Mouse (Mus musculus) activated CD4-positive, CD25-positive, alpha-beta regulatory T cell, adult 4 months (primary cell): ENCODE measurements around the gene Wnt6. TPM values are rescaled to one million over a fixed set of nuclear protein-coding genes. Genes with fewer than 3 reads are reported as not detected.
A peak's percentile ranks its signal among the peaks of the same experiment; 100 is the strongest.

ENCODE experiments used
- ATAC-seq: one replicate; pipeline ENCODE4 v1.8.0; 2017
- polyA plus RNA-seq, 2 experiments: library from polyadenylated mRNA; unstranded; fragments of 100-300 nt; shearing (Covaris generic); gene quantifications; one replicate each; pipeline ENCODE4 v1.2.1; 2017

Wnt6 gene
- not detected for polyA plus RNA-seq

DNA sequence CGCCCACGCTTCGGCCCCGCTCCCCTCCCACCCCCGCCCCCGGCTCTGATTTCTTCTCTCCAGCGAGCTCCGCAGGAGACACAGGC lies at the start of gene Wnt6:
TSS of gene Wnt6 (plus strand) at position 48 of the 86 bp plus-strand sequence.
- ATAC-seq, result no peak

DNA sequence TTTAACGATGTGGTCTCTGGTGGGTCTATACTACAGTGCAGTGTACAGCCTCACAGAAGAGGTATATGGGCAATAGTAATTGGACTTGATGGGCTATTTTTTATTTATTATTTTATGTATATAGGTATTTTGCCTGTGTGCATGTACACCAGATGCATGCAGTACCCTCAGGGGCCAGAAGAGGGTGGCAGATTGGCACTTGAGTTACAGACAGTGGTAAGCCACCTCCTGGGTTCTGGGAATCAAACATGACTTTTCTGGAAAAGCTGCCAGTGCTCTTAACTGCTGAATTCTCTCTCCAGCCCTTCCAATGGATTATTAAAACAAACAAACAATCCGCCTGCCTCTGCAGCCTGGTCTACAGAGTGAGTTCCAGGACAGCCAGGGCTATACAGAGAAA lies 47.9 kb upstream of the Wnt6 start:
- no peak for ATAC-seq

DNA sequence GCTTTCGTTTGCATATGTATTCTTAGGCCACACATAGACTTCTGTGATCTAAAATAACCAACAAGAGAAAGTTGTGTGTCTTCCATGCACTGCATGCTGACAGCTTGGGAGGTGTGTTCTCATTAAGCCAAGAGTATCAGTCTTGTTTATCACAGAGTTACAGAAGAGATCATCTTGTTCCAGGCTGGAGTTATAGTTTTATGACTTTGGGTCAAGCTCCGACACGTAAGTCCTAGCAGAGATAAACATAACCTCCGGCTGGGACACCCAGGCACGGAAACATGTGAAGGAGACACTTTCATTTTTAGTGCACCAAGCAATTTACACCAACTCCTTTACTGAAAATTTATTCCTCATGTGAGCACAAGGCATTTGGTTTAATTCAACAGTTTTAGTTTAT lies 45.6 kb upstream of the Wnt6 start:
- ATAC-seq, result no peak

- no peak for ATAC-seq
Observed at GRCm38 (mm10) chr1:74726674-74727073, 45.0 kb upstream of the Wnt6 start.

GRCm38 (mm10) chr1:74728446-74728845 lies 43.2 kb upstream of the Wnt6 start:
- ATAC-seq, result no peak

GRCm38 (mm10) chr1:74736977-74737376 lies 34.7 kb upstream of the Wnt6 start:
- no peak for ATAC-seq

- ATAC-seq, result no peak
Observed at GRCm38 (mm10) chr1:74737500-74737899, 34.2 kb upstream of the Wnt6 start.

DNA sequence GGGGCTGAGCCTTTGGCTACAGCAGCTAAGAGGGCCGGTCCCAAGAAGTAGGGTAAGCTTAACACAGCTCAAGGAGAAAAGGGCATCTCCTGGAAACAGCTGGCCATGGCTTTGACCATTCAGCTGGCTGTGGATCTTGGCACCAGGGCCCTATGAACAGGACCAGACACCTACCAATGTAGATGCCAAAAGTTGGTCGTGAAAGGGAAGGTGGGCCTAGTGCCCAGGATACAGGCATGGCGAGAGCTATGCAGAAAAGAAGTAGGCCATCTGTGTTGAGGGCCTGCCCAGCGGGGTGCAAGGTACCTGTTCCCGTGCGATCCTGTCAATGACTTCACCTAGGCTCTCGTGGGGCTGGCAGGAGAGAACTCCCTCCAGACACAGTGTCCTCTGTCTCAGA lies 30.8 kb upstream of the Wnt6 start:
- ATAC-seq, result no peak

- ATAC-seq, result no peak
Observed at GRCm38 (mm10) chr1:74747335-74747734, 24.4 kb upstream of the Wnt6 start.

- ATAC-seq, result no peak
Observed at GRCm38 (mm10) chr1:74748643-74749271, 22.9 kb upstream of the Wnt6 start, which contains the start of gene Prkag3. TSS of gene Prkag3 (minus strand) at chr1:74749221.

DNA sequence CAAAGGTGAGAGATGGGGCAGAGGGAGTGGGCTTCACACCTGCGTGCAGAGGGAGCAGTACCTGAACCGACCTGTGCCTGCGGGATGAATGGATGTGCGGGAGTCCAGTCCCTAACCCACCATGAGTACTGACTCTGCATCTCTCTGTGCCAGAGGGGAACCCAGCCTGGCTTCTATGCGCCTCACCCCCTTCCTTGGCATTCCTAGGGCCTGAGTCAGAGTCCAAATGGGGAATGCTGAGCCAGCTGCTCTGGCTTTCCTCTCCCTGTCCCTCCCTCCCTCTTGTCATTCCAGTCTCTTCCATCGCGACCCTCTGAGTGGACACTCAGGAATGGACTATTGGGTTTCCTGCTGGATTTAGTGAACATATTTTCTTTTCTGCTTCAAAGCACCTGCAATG lies 22.4 kb upstream of the Wnt6 start:
- ATAC-seq, result no peak

- ATAC-seq, result no peak
Observed at GRCm38 (mm10) chr1:74750683-74751082, 21.0 kb upstream of the Wnt6 start.

- ATAC-seq, result no peak
Observed at GRCm38 (mm10) chr1:74752150-74752549, 19.5 kb upstream of the Wnt6 start.

GRCm38 (mm10) chr1:74752833-74753232 lies 18.9 kb upstream of the Wnt6 start:
- no peak for ATAC-seq

- ATAC-seq, result no peak
Observed at GRCm38 (mm10) chr1:74753266-74753974, 18.3 kb upstream of the Wnt6 start.

GRCm38 (mm10) chr1:74754175-74754785 lies 17.4 kb upstream of the Wnt6 start:
- ATAC-seq, result no peak

- no peak for ATAC-seq
Observed at GRCm38 (mm10) chr1:74759773-74760172, 11.9 kb upstream of the Wnt6 start.

DNA sequence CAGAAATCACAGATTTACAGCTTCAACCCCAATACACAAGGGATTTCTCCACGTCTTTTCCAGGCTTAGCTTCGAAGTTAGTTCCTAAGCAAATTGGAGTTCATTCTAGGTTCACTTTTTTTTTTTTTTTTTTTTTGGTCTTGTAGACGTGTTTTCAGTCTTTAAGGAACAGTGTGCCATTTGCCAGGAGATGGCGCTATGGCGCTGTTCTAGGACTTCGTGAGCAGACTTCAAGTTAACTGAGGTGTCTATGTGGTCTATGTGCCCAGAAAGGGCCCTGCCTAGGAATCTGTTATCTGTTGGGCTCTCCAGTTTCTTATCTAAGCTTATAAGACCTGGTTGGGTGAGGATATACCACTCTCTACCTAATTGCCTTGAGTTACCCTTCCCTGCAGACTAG lies 8.6 kb upstream of the Wnt6 start:
- ATAC-seq, result no peak

DNA sequence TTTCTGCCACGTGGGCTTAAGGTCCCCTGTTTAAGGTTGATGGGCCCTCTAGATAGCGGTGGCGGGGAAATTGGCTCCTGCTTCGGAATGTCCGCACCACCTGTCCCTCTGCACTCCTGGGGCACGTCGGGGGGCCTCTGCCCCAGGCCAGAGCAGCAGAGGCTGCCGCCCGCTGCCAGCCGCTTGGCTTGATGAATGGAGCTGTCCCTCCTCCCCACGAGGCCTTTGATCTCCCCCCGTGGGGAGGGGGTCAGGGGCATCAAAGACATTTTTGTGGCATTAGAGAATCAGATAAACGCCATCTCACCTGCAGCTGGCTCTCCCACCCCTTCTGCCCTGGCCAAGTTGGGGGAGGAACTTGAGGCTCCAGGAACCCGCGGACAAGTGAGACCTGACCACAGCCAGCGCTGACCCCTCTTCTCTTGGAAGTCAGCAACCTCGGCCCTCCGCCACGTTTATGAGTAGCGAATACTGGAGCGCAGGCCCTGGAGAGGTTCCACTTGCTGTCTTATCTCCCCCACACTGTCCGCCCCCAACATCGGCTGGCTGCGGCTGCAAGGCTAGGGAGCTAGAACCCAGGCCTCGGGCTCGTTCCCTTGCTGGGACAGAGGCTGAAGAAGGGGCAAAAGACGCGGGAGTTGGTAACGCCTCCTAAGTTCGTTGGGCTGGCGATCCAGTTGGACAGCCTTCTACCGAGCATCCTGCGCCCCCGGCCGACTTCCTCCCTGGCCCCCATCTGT lies 795 bp upstream of the Wnt6 start:
- ATAC-seq, result no peak

DNA sequence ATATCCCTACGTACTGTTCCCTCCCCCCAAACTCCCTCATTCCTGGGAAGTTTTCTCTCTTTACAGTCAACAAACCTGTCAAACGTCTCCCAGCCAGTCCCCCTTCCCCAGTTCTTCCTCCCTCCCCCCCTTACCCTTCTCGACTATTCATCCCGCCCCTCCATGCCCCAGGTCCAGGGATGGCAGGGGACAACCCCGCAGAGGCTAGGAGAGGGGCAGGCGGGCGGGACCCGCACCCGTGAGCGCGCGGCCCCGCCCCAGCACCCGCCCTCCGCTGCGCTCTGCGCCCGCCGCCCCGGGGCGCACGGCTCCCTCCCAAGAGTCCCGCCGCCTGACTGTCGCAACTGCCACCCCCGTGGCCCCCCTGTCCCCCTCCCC lies 236 bp upstream of the Wnt6 start:
- no peak for ATAC-seq

GRCm38 (mm10) chr1:74771931-74772620 lies 384 bp downstream of the Wnt6 start:
- ATAC-seq, result no peak

- ATAC-seq, result peak; percentile 68
Observed at GRCm38 (mm10) chr1:74773136-74773535, 1.4 kb downstream of the Wnt6 start.

DNA sequence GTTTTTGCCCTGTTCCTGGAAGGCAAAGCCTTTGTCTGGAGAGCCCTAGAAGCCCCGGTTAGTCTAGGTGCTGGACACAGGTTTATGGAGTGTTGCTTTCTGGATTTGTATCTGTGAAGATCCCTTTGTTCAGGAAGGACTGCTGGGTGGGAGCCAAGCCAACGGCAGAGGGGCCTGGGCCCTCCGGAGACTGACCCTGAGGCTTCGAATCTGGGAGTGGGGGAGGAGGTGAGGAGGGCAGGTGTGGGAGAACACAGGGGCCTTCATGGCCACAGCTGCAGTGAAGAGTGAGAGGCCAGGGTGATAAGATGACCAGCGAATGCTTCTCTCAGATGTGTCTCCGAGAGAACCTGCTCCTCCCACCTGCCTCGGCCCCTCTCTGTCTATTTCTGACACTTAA lies 2.4 kb downstream of the Wnt6 start:
- no peak for ATAC-seq
